Mouse (Mus musculus): ENCODE results near the gene Ccl5. TPM values are rescaled to one million over a fixed set of nuclear protein-coding genes. Genes with fewer than 3 reads are reported as not detected.
A peak's percentile ranks its signal among the peaks of the same experiment; 100 is the strongest.
"Not testable (repeated sequence)": the region's sequence is repeated elsewhere in the genome, so short reads cannot be mapped to it uniquely, and the experiment has no call there.

Gene Ccl5
- not detected for total RNA-seq (2021)

- no peak for DNase-seq (ENCODE audit: low spot score in 2 of 2)
- intact Hi-C loops (cut with DNase I), result no loop called here
These were observed at the start of gene Ccl5 for GRCm38 (mm10) chr11:83530360-83530759. Ccl5 (minus strand) TSS chr11:83530518.

GRCm38 (mm10) chr11:83578999-83579398 lies 48.7 kb upstream of the Ccl5 start:
- intact Hi-C loops (cut with DNase I), result loop anchor here (5.0 kb wide), 1 partner anchor 53 kb away; no protein-coding TSS in a partner anchor
- no peak for DNase-seq (ENCODE audit: low spot score in 2 of 2)

GRCm38 (mm10) chr11:83578186-83578760 lies 48.0 kb upstream of the Ccl5 start, which contains the start of gene Ccl9:
Ccl9 (minus strand) TSS chr11:83578636.
- DNase-seq (ENCODE audit: low spot score in 2 of 2), result peak in 1 of 2 experiments; percentile 33
- intact Hi-C loops (cut with DNase I), result loop anchor here (5.0 kb wide), 1 partner anchor 54 kb away; no protein-coding TSS in a partner anchor

DNA sequence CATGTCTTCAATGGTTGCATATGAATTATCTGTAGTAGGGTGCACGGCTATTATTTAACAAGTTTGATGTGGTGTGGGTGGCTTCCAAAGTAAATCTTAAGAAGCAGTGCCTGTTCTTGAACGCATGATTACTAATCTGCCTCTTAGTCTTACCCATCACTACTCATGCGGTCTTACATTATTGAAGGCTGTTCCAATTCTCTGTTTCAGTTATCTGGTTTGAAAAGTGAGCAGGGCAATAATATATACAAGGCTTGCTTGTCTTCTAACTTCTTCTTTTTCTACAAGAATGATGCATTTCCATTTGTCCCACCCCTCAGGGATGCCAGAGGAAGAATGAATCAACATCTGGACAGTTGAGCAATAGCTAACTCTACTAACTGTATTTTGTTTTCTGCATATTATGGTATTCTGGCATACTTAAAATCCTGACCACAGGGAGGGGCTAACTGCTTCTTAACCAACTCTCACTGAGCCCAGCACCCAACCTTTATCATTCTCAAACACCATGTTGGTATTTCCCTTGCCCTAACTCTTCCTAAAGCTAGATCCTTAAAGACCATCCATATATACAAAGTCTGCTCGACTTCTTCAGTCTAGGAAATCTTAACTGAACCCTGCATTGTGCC lies 46.7 kb upstream of the Ccl5 start:
- intact Hi-C loops (cut with DNase I), result loop anchor here (5.0 kb wide), 1 partner anchor 55 kb away; no protein-coding TSS in a partner anchor
- no peak for DNase-seq (ENCODE audit: low spot score in 2 of 2)

- intact Hi-C loops (cut with DNase I), result no loop called here
- no peak for DNase-seq (ENCODE audit: low spot score in 2 of 2)
These were observed 42.5 kb upstream of the Ccl5 start for GRCm38 (mm10) chr11:83572834-83573233.

DNA sequence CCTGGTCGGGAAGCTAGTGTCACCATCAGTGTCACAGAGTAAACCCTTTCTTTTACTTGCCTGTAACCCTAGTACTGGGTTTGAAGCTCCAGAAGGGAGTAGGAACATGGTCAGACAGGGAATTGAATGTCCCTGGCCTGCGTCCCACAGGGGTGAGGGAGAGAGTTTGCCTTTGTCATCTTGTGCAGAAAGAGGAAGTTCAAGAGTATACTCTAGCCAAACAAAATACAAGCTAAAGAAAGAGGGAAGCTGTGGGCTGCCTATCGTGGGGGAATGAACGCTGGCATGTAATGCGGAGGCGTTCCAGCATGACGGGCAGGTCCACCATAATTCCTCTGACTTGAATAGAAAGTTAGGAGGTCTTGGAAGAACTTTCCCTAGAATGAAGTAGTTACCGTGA lies 41.9 kb upstream of the Ccl5 start:
- intact Hi-C loops (cut with DNase I), result no loop called here
- DNase-seq (ENCODE audit: low spot score in 2 of 2), result peak in 1 of 2 experiments; percentile 24

GRCm38 (mm10) chr11:83570189-83570588 lies 39.9 kb upstream of the Ccl5 start:
- no peak for DNase-seq (ENCODE audit: low spot score in 2 of 2)
- intact Hi-C loops (cut with DNase I), result no loop called here

GRCm38 (mm10) chr11:83569249-83569648 lies 38.9 kb upstream of the Ccl5 start:
- DNase-seq (ENCODE audit: low spot score in 2 of 2), result no peak
- intact Hi-C loops (cut with DNase I), result no loop called here

DNA sequence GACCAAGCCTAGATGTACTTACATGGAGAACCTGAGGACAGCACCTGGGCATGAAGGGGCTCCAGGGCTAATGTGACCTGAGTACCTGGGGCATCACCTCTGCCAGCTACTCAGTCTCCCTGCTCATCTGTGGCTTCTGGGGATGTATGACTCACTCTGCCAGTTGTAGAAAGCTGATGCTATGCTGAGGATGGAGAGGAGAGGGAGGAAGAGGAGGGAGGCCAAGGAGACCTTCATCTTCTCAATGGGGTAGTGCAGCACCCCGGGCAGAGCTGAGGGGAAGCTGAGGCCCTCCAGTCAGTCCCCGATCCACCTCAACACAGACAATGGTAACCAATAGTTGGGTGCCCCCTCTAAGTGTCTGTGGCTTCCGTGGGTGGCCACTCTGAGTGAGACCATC lies 38.5 kb upstream of the Ccl5 start:
- intact Hi-C loops (cut with DNase I), result no loop called here
- no peak for DNase-seq (ENCODE audit: low spot score in 2 of 2)

DNA sequence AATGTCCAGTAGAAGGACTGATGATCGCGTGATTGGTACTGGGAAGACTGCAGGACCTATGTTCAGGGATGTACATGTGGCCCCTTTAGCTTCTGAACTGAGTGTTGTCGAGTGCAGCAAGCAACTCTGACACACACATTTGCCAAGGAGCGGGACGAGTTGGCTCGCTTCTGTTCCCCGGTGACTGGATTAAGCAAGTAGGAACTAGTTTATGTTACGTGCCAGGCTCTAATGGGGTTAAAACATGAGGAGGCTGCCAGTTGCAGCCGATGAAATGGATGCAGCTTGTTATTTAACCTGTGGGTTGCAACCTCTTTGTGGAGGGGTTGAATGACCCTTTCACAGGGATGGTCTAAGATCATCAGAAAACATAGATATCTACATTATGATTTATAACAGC lies 37.7 kb upstream of the Ccl5 start:
- intact Hi-C loops (cut with DNase I), result no loop called here
- DNase-seq (ENCODE audit: low spot score in 2 of 2), result no peak

GRCm38 (mm10) chr11:83567311-83567710 lies 37.0 kb upstream of the Ccl5 start:
- DNase-seq (ENCODE audit: low spot score in 2 of 2), result no peak
- intact Hi-C loops (cut with DNase I), result no loop called here

GRCm38 (mm10) chr11:83566617-83567016 lies 36.3 kb upstream of the Ccl5 start:
- intact Hi-C loops (cut with DNase I), result no loop called here
- no peak for DNase-seq (ENCODE audit: low spot score in 2 of 2)

GRCm38 (mm10) chr11:83563754-83564153 lies 33.4 kb upstream of the Ccl5 start:
- DNase-seq (ENCODE audit: low spot score in 2 of 2), result peak; percentile 10 to 72
- intact Hi-C loops (cut with DNase I), result no loop called here

DNA sequence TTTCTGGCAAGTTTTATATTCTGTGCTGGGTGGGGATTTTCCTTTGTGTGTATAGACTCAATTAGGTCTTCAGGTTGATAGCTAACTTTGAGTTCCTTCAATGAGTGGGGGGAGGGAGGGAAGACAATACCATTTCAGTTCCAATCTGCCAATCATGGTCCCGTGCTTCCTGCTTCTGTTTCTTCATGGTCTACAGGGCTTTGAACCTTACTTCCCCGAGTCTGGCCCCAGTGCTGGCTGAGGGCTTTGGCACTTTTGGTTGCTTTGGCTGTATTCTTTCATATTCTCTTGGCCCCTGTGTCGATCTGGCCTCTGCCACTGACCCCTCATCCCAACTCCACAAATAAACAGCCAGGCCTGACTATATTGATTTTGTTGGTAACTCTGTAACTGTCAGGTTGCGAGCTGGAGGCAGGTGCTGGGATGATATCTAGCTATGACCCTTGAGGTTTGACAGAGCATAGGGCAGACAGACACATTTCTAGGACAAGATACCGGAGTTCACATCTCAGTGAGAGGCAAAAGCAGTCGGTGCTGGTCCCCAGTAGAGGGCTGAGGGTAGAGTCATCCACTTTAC lies 32.1 kb upstream of the Ccl5 start:
- intact Hi-C loops (cut with DNase I), result no loop called here
- no peak for DNase-seq (ENCODE audit: low spot score in 2 of 2)

DNA sequence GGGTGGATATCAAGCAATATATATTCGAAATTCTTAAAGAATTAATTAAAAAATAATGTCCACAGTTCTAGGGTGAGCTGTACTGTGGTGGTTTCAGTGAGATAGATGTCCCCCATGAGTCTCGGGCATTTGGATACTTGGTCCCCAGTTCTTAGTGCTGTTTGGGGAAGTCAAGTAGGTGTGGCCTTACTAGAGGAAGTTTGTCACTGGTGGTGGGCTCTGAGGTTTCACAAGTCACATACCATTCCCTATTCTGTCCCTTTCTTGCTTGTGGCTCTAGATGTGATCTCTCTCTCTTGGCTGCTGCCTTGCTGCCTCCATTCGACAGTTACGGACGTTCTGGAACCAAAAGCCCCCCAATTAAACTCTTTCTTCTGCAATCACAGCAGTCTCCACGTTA lies 30.1 kb upstream of the Ccl5 start:
- intact Hi-C loops (cut with DNase I), result no loop called here
- DNase-seq (ENCODE audit: low spot score in 2 of 2), result no peak

- DNase-seq (ENCODE audit: low spot score in 2 of 2), result no peak
- intact Hi-C loops (cut with DNase I), result loop anchor here (2.0 kb wide), 1 partner anchor 78 kb away; no protein-coding TSS in a partner anchor
These were observed 26.8 kb upstream of the Ccl5 start for GRCm38 (mm10) chr11:83557074-83557473.

- intact Hi-C loops (cut with DNase I), result loop anchor here (1.0 to 2.0 kb wide), 2 partner anchors 79 to 183 kb away; no protein-coding TSS in a partner anchor
- peak; percentile 45 to 72 for DNase-seq (ENCODE audit: low spot score in 2 of 2)
These were observed 25.9 kb upstream of the Ccl5 start for GRCm38 (mm10) chr11:83556085-83556781.

- no peak for DNase-seq (ENCODE audit: low spot score in 2 of 2)
- intact Hi-C loops (cut with DNase I), result no loop called here
These were observed 21.4 kb upstream of the Ccl5 start for GRCm38 (mm10) chr11:83551668-83552067.

DNA sequence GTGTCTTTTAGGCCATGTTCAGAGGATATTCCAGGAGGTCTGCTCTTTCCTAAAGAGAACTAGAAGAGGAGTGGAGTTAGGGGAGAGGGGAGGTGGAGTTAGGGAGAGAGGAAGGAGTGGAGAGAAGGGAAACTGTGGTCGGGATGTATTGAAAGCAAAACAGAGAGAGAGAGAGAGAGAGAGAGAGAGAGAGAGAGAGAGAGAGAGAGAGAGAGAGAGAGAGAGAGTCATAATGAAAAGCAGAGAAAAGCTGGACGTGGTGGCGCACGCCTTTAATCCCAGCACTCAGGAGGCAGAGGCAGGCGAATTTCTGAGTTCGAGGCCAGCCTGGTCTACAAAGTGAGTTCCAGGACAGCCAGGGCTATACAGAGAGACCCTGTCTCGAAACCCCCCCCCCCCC lies 20.7 kb upstream of the Ccl5 start:
- DNase-seq (ENCODE audit: low spot score in 2 of 2); intact Hi-C loops (cut with DNase I): not testable (repeated sequence)

GRCm38 (mm10) chr11:83550186-83550632 lies 19.9 kb upstream of the Ccl5 start:
- DNase-seq (ENCODE audit: low spot score in 2 of 2), result no peak
- intact Hi-C loops (cut with DNase I), result no loop called here

Measured in left cerebral cortex, postnatal 25 days (tissue).